Mouse (Mus musculus): Measurements from ENCODE around the gene Smarce1. TPM values are rescaled to one million over a fixed set of nuclear protein-coding genes. Genes with fewer than 3 reads are reported as not detected.

Gene Smarce1
- polyA plus RNA-seq, 1 experiment from 2014 or later: 296 TPM

GRCm38 (mm10) chr11:99161648-99162047 is 69.2 kb downstream of the Smarce1 start:
- no peak overlapping the region for H3K27ac ChIP-seq (replicated peaks)
- DNase-seq (ENCODE audit: low spot score): no peak
- 61% methylated on average over 5 of the region's 5 CpGs for WGBS
- no peaks in the 10 kb centered on the region for H3K27me3 ChIP-seq (ENCODE audit: low read depth, poor library complexity, severe bottlenecking)
- no peaks in the 10 kb centered on the region for H3K4me1 ChIP-seq
- no peaks in the 10 kb centered on the region for H3K36me3 ChIP-seq
- H3K4me3 ChIP-seq: no peak overlapping the region
- no peaks in the 10 kb centered on the region for H3K9me3 ChIP-seq (replicated peaks)

GRCm38 (mm10) chr11:99160228-99160627 is 70.6 kb downstream of the Smarce1 start:
- Histone ChIP-seq H3K27me3 (ENCODE audit: low read depth, poor library complexity, severe bottlenecking) (no peaks in the 10 kb centered on the region), H3K4me1 (no peaks in the 10 kb centered on the region), H3K36me3 (no peaks in the 10 kb centered on the region), H3K27ac (replicated peaks) (no peak overlapping the region), H3K4me3 (no peak overlapping the region), H3K9me3 (replicated peaks) (no peaks in the 10 kb centered on the region)
- WGBS: 82% methylated on average over 6 of the region's 6 CpGs
- DNase-seq (ENCODE audit: low spot score): no peak

Other genes with a start within 250 kb of the Smarce1 start
- gene Gjd3, start 248.0 kb downstream of the Smarce1 start, polyA plus RNA-seq (2016; fragmentation: Nextera tagmentation; extraction: Ambion mirVana): 0.16 TPM in 1 of 2 replicates, not detected in the other
- gene Top2a, start 206.8 kb downstream of the Smarce1 start, polyA plus RNA-seq (2016; fragmentation: Nextera tagmentation; extraction: Ambion mirVana): 357 and 364 TPM in 2 replicates
- gene Igfbp4, start 189.8 kb downstream of the Smarce1 start, polyA plus RNA-seq (2016; fragmentation: Nextera tagmentation; extraction: Ambion mirVana): 290 and 322 TPM in 2 replicates
- gene Tns4, start 141.7 kb downstream of the Smarce1 start, polyA plus RNA-seq (2016; fragmentation: Nextera tagmentation; extraction: Ambion mirVana): 0.55 and 0.84 TPM in 2 replicates
- gene Ccr7, start 75.9 kb downstream of the Smarce1 start, polyA plus RNA-seq (2016; fragmentation: Nextera tagmentation; extraction: Ambion mirVana): 0.14 TPM in 1 of 2 replicates, not detected in the other
- gene Krt222, start 13.1 kb upstream of the Smarce1 start, polyA plus RNA-seq (2016; fragmentation: Nextera tagmentation; extraction: Ambion mirVana): 0.12 and 0.24 TPM in 2 replicates
- gene Krt24, start 54.2 kb upstream of the Smarce1 start, polyA plus RNA-seq (2016; fragmentation: Nextera tagmentation; extraction: Ambion mirVana): not detected in 2 replicates
- gene Krt25, start 91.9 kb upstream of the Smarce1 start, polyA plus RNA-seq (2016; fragmentation: Nextera tagmentation; extraction: Ambion mirVana): not detected in 2 replicates
- 0.21 and 0.60 TPM in 2 replicates for gene Krt26, start 106.9 kb upstream of the Smarce1 start, polyA plus RNA-seq (2016; fragmentation: Nextera tagmentation; extraction: Ambion mirVana)
- not detected in 2 replicates for gene Krt27, start 120.1 kb upstream of the Smarce1 start, polyA plus RNA-seq (2016; fragmentation: Nextera tagmentation; extraction: Ambion mirVana)
- 0.21 and 0.32 TPM in 2 replicates for gene Krt28, start 143.9 kb upstream of the Smarce1 start, polyA plus RNA-seq (2016; fragmentation: Nextera tagmentation; extraction: Ambion mirVana)
- gene Krt10, start 158.3 kb upstream of the Smarce1 start, polyA plus RNA-seq (2016; fragmentation: Nextera tagmentation; extraction: Ambion mirVana): 24.0 and 27.6 TPM in 2 replicates
- not detected in 2 replicates for gene Krt12, start 191.2 kb upstream of the Smarce1 start, polyA plus RNA-seq (2016; fragmentation: Nextera tagmentation; extraction: Ambion mirVana)
- gene Krt20, start 207.1 kb upstream of the Smarce1 start, polyA plus RNA-seq (2016; fragmentation: Nextera tagmentation; extraction: Ambion mirVana): 0.65 and 0.68 TPM in 2 replicates